24 mouse cellular contexts compared by ENCODE assay signal in the genomic region with DNA sequence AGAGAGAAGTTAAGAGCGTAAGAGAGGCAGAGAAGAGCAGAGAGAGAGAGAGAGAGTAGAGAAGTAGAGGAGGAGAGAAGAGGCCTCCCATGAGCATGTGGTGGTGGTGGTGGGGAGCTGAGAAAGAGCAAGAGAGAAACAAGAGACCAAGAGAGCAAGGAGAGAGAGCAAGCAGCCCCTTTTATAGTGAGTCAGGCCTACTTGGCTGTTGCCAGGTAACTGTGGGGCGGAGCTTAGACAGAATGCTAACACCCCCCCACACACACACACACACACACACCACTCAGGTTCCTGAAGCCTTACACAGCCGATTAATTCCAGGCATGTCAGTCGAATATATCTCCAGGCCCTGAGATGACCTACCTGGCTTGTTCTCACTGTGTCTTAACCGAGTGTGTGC. TPM values are rescaled to one million over a fixed set of nuclear protein-coding genes. Genes with fewer than 3 reads are reported as not detected.
A peak's percentile ranks its signal among the peaks of the same experiment; 100 is the strongest.
DNase-seq lines count a peak whose midpoint lies in the region; ATAC-seq and TF ChIP-seq lines count a peak whose summit lies in the region.
"Had no signal": no experiment of that assay in that cellular context is flagged by ENCODE, and none has a peak within 500 bp of the region (broad histone marks: within the 10 kb centered on the region; RNA-seq: fewer than 3 reads in every experiment).

No protein-coding gene starts in this region.

- no peak overlapping the region for H3K4me2 ChIP-seq in lung, postnatal 0 days (replicated peaks; ENCODE audit: low read depth, low read length)
- H3K4me2 ChIP-seq: embryonic facial prominence, embryonic 13.5 days; forebrain, embryonic 12.5 days; heart, embryonic 11.5 days; hindbrain, embryonic 12.5 days; hindbrain, embryonic 15.5 days; intestine, embryonic 15.5 days had no signal

- H3K4me3 ChIP-seq in lung, postnatal 0 days (ENCODE audit: low read depth, low read length) = no peak overlapping the region
- H3K4me3 ChIP-seq: embryonic facial prominence, embryonic 10.5 days; embryonic facial prominence, embryonic 13.5 days; erythroblast, embryonic 14.5 days; forebrain, embryonic 12.5 days; heart, adult 2 months; hindbrain, embryonic 12.5 days; hindbrain, embryonic 15.5 days; intestine, embryonic 15.5 days had no signal

- no peak overlapping the region for H3K9ac ChIP-seq in lung, postnatal 0 days (replicated peaks; ENCODE audit: low read depth)
- H3K9ac ChIP-seq: embryonic facial prominence, embryonic 13.5 days; forebrain, embryonic 12.5 days; hindbrain, embryonic 12.5 days; hindbrain, embryonic 15.5 days; intestine, embryonic 15.5 days had no signal

- no peaks in the 10 kb centered on the region for H3K36me3 ChIP-seq in lung, postnatal 0 days (ENCODE audit: insufficient read depth, low read length)
- H3K36me3 ChIP-seq: embryonic facial prominence, embryonic 10.5 days; embryonic facial prominence, embryonic 13.5 days; forebrain, embryonic 12.5 days; hindbrain, embryonic 12.5 days; hindbrain, embryonic 15.5 days; intestine, embryonic 15.5 days had no signal

- ATAC-seq in lung, postnatal 0 days = peak; percentile 23; the same call in 1 of the 2 replicates
- ATAC-seq: forebrain, embryonic 16.5 days; intestine, embryonic 15.5 days had no signal

- no peaks in the 10 kb centered on the region for H3K4me1 ChIP-seq in lung, postnatal 0 days (ENCODE audit: insufficient read depth, low read depth, low read length)
- H3K4me1 ChIP-seq: embryonic facial prominence, embryonic 10.5 days; embryonic facial prominence, embryonic 13.5 days; forebrain, embryonic 12.5 days; hindbrain, embryonic 12.5 days; hindbrain, embryonic 15.5 days; intestine, embryonic 15.5 days had no signal

- H3K27ac ChIP-seq in lung, postnatal 0 days (ENCODE audit: low read length) = no peak overlapping the region
- H3K27ac ChIP-seq: embryonic facial prominence, embryonic 10.5 days; embryonic facial prominence, embryonic 13.5 days; forebrain, embryonic 12.5 days; heart, adult 2 months; hindbrain, embryonic 12.5 days; hindbrain, embryonic 15.5 days; intestine, embryonic 15.5 days had no signal

- H3K9me3 ChIP-seq in lung, postnatal 0 days (ENCODE audit: low read length) = no peaks in the 10 kb centered on the region
- H3K9me3 ChIP-seq: embryonic facial prominence, embryonic 10.5 days; embryonic facial prominence, embryonic 13.5 days; forebrain, embryonic 12.5 days; hindbrain, embryonic 15.5 days; intestine, embryonic 15.5 days had no signal

- no peak for TF ChIP-seq EP300 in lung, postnatal 0 days (IDR thresholded peaks at IDR 0.05)

- no peak for TF ChIP-seq CTCF in lung, postnatal 0 days (IDR thresholded peaks at IDR 0.05)

- DNase-seq in lung, postnatal 0 days (ENCODE audit: low spot score) = no peak
- no peak for DNase-seq in lung, postnatal 25 days (ENCODE audit: low spot score)
- peak; percentile 3 for DNase-seq in NIH3T3 (ENCODE audit: low read depth)
- peak; percentile 55 for DNase-seq in induced T-regulatory cell, adult 2 months (ENCODE audit: low read depth)
- no peak for DNase-seq in left cerebral cortex, postnatal 10 days (ENCODE audit: extremely low spot score in 1 of 2, low spot score in 2 of 2)
- no peak for DNase-seq in embryo, embryonic 11 days
- DNase-seq: adrenal gland, postnatal 10 days; adrenal gland, postnatal 36 days; cerebellum, adult 11 months; cerebellum, adult 2 months; cerebellum, adult 9-11 months; cerebellum, postnatal 25 days; gastrocnemius, postnatal 10 days; gastrocnemius, postnatal 36 days; heart, adult 2 months had no signal

- H3K27me3 ChIP-seq in lung, postnatal 0 days (replicated peaks; ENCODE audit: insufficient read depth, low read length) = no peaks in the 10 kb centered on the region
- H3K27me3 ChIP-seq: forebrain, embryonic 12.5 days; hindbrain, embryonic 12.5 days; hindbrain, embryonic 15.5 days; intestine, embryonic 15.5 days had no signal

- WGBS in lung, postnatal 0 days = 58% methylated on average over 4 of the region's 5 CpGs

- intact Hi-C loops in left cerebral cortex, postnatal 10 days (cut with DNase I) = no loop called here

RNA-seq across cellular contexts. Expression of gene B4galnt1, which starts 19.7 kb away (rescaled TPM):
- polyA plus RNA-seq in lung, postnatal 0 days (2015; fragmentation: Nextera tagmentation; extraction: Ambion mirVana) = 9.1 and 9.6 TPM in 2 replicates
- 100 to 1,000 TPM; 105 to 107 TPM for total RNA-seq in left cerebral cortex, postnatal 10 days (2021)

RNA-seq across cellular contexts. Expression of gene Os9, which starts 24.4 kb away (rescaled TPM):
- 112 and 113 TPM in 2 replicates for polyA plus RNA-seq in lung, postnatal 0 days (2015; fragmentation: Nextera tagmentation; extraction: Ambion mirVana)
- total RNA-seq in left cerebral cortex, postnatal 10 days (2021) = 100 to 1,000 TPM; 103 to 107 TPM

RNA-seq across cellular contexts. Expression of gene Slc26a10, which starts 35.1 kb away (rescaled TPM):
- polyA plus RNA-seq in lung, postnatal 0 days (2015; fragmentation: Nextera tagmentation; extraction: Ambion mirVana) = 1.0 and 1.1 TPM in 2 replicates
- total RNA-seq in left cerebral cortex, postnatal 10 days (2021) = 1 to 10 TPM; 1.0 to 1.2 TPM
- polyA plus RNA-seq: erythroblast, embryonic 14.5 days had no signal

RNA-seq across cellular contexts. Expression of gene Arhgef25, which starts 44.6 kb away (rescaled TPM):
- 27.9 and 37.1 TPM in 2 replicates for polyA plus RNA-seq in lung, postnatal 0 days (2015; fragmentation: Nextera tagmentation; extraction: Ambion mirVana)
- 10 to 100 TPM; 65.2 to 69.1 TPM for total RNA-seq in left cerebral cortex, postnatal 10 days (2021)

RNA-seq across cellular contexts. Expression of gene Dtx3, which starts 50.2 kb away (rescaled TPM):
- polyA plus RNA-seq in lung, postnatal 0 days (2015; fragmentation: Nextera tagmentation; extraction: Ambion mirVana) = 47.5 and 47.8 TPM in 2 replicates
- total RNA-seq in left cerebral cortex, postnatal 10 days (2021) = 100 to 1,000 TPM; 182 to 185 TPM

Comparison
In these comparisons a context has a peak if more than half of its experiments do, and no peak if none do; other contexts are left out.
1. DNase-seq: peak in NIH3T3 (single experiment) and induced T-regulatory cell, adult 2 months (single experiment); none in lung, postnatal 0 days (single experiment), lung, postnatal 25 days (single experiment), left cerebral cortex, postnatal 10 days (0 of 2) and embryo, embryonic 11 days (single experiment).